Mouse (Mus musculus): ENCODE measurements at regions not wholly inside any gene's neighbourhood (a gene's known extent, or its start where the extent isn't known, plus 50 kb on each side); places are given as distances from the start of the nearest gene placed in this dataset.

DNA sequence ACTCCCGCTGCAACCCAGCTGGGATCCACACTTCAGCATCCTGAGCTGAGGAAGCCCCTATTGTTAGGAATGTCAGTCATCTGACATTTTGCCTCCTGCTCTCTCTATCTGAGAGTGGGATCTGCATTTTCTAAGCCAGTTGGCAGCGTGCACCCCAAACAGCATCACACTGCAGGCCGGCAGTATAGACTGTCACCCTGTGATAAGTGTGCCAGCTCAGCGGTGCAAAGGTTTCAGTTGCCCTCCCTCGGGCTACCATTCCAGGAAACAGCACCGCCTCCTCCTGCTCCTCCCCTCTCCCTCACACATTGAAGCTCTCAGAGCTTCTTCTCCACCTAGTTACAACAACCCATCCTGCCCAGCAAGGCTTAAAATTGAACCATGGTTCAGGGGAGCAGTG is 194.5 kb downstream of the Lmo4 start:
- DNase-seq: no peak

DNA sequence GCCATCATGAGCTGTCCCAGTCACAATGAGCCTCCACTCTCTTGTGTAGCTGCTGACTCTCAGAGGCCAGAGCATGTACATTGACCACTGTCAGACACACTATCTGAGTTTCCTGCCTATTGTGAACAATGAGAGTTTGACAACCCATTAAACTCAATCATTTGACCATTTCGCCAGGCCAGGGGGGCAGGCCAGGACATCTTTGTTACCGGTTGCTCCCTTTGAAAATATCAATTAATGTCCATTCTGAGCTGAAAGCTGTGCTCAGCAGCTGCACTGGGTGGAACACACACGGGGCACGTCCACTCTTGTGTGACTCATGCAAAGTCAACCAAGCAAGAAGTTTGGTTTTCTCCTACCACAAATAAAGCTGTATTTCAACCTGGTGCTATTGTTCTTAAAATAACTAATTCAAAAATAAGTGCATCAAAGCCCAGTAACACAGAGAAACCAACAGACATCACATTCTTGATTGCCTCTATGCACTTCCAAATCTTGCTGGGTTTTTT is 197.9 kb downstream of the Lmo4 start:
- DNase-seq: no peak

DNA sequence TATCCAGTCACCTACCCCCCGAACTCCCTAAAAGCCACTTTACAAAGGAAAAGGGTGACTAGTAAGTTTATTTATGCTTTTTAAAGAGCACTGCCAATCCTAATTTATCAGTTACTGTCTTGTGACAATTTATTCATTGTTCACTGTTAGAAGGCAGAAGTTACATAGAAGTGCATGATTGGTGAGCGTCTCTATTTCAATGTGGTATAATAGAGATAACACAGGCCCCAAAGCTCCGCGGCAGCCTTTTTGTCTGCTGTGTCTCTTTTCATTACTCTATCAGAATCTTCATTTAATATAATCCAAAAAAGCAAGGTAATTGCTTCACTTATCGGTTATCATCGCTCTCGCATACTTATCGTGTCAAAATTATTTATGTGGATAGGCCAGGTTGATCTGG is 207.1 kb downstream of the Lmo4 start:
- no peak for DNase-seq

DNA sequence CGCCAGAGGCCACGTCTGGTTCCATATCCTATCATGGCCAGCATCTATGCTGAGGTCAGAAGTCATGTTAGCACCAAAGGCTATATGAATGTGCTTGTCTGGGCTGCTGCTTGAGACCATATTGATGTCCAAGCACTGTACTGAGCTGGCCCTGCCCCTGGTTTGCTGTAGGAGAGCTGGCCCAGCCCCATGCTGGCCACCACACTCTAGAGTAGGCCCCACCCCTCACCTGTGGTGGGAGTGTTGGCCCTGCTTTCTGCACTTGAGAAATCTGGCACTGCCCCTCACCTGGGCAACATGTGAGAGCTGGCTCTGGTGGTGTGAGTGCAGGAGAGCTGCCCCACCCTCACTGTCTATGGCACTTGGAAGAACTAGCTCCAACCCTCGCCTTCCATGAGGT is 210.0 kb downstream of the Lmo4 start:
- no peak for DNase-seq

DNA sequence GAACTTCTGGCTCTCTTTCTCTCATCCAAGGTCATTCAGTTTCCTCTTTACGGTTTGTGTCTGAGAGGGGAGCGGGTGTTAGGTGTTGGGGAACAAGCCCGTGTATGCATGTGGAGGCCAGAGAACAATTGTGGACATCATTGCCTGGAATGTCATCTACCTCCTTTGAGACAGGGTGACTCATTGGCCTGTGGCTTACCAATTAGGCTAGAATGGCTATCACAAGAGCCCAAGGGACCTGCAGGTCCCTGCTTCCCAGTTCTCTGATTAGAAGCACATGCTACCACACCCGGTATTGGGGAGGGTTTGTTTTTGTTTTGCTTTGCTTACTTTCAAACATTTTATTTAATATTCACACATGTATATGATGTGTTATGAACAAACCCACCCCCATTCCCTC is 216.0 kb downstream of the Lmo4 start:
- DNase-seq: no peak

DNA sequence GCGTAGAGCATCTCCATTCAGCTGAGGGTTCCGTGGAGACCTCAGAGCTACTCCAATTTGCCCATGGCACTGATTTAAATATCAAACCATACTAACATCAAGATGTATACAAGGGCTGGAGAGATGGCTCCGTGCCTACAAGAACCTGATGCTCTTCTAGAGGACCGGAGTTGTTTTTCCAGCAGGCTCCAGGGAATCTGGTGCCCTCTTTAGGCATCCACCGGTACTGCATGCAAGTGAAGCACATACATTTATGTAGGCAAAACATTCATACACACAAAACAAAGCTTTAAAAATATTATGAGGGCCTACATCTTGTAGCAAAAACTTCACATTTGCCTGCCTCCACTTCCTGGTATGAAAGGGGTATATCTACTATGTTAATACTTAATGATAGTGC is 217.0 kb downstream of the Lmo4 start:
- DNase-seq: no peak

DNA sequence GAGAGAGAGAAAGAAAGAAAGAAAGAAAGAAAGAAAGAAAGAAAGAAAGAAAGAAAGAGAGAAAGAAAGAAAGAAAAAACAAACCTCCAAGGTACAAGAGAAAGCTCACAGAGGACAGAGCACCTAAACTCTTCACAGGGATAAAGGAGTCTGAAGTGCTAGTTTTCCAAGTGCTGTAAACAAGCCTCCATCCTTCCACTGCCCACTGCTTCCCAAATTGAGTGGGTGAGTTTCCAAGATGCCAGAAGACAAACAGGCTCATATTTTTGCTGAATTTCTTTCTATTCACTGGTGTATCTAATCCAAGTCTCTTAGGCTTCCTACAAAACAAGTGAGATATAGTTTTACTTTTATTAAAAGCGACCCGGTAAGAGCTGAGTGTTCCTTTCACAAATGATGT is 218.2 kb downstream of the Lmo4 start:
- no peak for DNase-seq

DNA sequence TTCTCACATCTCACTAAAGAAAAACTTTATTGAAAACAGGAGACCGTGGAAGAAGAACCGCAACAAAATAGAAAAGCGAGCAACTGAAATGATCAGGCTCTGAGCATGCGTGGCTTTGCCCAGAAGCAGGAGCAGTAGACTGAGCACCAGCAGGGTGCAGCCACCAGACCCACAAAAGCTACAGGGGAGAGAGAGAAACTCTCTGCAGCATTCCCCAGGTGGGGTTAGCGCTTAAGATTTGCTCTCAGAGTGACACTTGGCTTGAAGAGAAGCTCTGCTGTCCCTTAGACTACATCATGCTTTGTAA is 218.9 kb downstream of the Lmo4 start:
- DNase-seq: no peak

DNA sequence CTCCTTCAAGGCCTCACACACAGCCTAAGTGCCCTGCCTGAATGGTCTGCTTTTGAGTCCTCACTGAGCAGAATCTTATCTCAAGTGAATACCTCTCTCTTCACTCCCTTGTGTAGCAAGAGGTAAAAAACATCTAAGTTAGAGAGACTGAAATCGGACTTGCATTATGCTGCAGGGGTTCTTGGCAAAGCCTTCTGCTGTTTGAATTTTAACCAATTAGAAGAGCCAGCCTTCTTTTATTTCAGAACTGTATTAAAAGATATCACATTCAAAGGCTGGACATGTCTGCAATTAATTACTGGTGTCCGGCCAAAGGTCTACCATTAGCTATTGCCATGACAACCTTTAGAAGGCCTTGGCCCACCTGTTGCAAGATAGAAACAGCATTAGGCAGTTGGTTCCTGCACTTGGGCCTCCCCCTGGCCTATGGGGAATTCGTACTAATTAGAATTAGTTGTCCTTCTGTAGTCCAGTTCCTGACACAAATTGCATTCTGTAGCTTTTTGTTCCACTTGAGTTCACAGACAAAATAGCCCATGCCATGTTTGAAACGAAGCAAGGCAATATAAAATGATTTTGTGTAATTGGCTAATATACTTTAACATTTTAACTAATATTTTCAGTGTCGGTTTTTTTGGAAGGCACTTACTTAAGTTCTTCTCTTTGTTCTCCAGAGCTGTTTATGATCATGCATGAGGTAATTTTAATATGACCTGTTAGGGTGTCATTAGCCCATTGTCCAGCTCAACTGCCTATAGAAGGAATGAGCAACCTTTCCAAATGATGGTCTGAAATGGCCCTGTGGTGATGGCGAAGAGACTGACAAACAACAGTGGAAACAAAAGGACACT is 219.4 kb downstream of the Lmo4 start:
- DNase-seq: no peak

DNA sequence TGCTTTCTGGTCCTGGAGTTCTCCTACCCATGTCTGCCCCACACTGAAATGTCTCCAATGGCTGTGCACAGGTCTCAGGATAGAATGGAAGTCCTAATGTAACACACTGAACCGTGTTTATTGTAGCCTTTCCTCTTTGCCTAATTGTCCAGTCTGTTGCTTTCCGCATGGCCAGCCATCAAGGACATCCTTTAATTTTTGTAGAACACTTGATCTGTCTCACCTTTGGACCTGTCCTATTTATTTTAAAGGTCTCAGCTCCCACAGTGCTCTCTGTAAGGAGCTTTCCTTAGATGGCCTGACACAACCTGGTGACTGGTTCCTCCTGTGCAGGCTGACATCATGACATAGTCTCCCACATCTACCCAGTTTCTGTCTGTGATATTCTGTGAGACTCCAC is 226.3 kb downstream of the Lmo4 start:
- DNase-seq: no peak

DNA sequence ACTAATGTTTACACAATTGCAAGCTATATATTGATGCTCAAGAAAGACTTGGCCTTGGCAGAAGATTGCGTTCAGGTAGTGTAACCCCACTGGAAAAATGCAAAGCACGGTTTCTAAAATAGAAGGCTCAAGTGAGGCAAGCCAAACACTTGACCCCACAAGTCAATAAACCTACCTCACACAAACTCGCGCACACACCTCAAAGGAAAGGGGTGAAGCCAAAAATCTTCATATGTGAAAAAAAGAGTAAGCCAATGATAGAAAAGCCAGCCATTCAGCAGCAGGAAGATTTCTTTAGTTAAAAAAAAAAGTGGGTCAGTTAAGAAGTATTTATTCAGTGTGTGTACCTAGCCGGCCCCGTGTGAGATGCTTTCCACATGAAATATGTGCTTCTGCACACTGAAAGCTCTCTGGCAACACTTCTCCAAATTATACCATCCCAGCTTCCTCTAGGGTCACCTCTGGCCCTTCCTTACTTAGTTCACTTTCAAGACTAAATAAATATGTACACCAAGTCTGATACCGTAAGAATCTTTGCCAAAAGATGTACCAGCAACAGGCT is 227.1 kb downstream of the Lmo4 start:
- no peak for DNase-seq

DNA sequence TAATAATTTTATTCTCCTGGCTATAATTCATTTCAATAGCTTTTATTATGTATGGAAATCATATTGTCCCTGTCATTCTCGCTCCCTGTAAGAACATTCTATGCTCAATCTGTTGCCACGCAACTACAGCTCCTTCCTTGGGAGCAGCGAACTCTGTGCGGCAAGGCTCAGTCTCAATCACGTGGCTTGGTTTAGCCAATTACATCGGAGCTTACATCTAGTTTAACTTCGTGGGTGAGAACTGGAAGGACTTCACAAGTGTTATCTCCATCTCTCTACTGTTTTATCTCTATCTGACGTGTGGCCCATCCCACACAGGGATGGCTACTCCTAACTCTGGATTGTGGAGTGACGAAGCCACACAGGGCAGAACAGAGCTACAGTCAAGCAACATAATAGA is 231.4 kb downstream of the Lmo4 start:
- no peak for DNase-seq

DNA sequence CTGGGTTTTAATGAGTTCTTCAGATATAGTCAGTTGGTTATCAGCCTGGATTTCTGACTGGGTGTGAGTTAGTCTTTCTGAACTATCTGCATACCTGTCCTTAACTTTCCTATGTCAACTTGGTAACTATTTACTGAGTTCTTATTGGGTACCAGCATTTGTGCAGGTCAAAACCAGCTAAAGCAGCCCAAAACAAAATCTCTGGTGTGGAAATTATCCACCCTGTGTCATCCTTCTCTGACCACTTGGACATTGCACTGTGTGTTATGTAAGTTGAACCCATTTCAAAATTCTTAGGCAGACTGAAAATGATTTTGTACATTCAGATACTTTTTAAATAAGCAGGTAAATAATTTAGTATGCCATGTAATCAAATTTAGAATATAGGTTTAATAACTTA is 232.7 kb downstream of the Lmo4 start:
- no peak for DNase-seq

DNA sequence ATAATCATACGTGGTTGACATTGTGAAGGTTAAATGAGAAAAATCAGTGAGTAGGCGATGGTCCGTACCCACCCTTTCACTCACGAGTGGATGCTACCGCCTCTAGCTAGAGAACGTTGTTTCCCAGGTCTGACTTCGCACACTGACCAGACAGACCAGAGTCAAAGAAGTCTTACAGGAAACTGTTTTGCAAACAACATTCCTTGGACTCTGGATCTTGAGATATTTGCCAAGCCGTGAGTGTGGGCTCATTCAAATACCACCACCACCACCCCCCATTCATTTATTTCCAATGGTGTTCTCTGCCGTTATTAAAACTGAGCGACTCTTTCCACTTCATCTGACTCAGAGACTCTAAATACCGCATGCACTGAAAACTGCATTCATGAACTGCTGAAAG is 234.2 kb downstream of the Lmo4 start:
- no peak for DNase-seq

DNA sequence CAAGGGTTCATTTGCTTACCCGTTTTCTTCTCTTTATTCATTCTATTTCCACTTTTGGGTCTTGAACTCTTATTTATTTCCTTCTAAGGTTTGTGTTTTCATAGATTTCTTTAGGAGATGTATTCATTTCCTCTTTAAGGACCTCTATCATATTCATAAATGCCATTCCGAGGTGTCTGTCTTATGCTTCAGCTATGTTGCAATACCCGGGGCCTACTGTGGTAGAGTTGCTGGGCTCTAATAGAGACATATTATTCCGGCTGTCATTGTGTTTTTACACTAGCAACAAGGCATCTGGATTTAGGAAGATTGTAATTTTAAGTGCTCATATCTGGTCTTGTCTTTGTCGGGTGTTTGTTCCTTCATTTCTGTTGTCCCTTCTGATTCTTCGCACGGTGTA is 249.5 kb downstream of the Lmo4 start:
- DNase-seq: no peak

DNA sequence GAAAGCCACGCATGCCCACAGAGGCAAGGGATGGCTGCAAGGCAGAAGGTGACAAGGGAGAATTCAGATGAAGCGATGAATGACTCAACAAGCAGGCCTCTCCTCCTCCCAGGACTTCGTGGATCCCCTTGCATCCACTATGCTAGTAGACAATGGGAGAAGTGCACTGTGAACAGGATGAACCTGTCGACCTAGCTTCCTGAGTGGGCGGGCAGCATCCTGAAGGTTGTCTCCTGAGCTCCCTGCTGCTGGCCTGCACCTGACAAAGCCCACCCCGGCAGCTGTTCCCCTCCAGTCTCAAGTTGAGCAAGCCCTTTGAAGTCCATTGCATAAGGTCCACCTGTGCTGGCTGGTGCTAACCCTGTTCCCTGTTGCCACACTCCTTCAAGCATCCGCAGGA is 250.2 kb downstream of the Lmo4 start:
- DNase-seq: no peak

DNA sequence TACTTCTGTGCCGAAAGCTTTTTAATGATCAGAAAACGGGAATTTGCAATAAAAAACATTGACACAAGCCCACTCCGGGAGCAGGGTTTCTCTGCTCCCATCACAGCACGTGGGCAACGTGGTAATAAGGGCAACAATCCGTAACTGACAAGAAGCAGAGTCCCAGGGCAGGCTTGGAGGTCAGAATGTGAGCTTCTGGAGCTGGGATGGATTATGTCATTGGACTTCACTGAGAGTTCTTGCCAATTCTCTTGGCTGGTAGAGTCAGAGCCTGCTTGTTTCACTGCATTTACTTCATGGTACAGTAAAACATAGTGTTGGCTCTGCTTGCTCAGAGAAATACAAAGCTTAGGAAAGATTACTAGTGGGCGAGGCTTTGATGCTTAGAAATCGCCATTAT is 252.7 kb downstream of the Lmo4 start:
- no peak for DNase-seq

DNA sequence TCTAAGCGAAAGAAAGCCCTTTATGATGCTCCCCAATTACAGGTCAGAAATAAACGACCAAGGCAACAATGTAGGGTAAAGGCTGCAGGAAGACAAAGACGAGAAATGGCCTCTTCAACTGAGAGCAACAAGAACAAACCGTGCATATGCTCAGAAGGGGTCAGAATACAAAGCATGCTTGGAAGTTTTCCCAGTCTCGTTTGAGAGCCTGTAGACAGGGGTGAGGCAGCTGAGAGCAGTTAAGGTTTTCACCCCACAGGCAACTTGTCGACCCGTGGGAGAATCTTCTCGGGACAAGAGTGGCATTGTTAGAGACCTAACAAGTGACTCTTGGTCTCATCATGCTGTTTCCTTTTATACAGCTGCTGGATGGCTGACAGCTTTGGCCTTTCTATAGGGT is 255.4 kb downstream of the Lmo4 start:
- no peak for DNase-seq

DNA sequence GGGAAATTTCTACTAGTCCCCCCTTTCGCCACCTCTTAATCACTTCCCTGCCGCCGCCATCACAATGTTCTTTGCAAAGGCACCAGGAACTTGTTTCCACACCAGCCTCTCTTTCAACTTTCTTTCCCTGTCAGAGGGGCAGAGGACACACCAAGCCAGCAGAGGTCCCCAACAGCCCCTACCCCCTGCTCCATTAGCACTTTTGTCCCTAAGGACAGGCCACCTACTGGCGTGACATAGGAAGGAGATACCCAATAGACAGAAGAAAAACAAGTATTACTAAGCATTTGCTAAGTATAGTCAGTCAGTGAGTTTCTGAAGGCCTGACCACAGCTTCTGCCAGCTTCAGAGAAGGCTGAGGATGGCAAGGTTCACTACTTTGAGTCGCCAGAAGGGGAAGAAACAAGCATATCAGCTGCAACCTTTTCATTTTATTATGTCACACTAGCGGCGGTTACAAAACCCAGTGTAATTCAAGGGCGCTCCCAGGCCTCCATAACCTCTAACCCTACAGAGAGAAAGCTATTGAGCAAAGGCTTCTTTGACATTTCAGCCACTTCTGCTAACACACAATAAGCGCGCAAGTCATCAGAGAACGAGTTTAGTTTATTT is 255.9 kb downstream of the Lmo4 start:
- no peak for DNase-seq

DNA sequence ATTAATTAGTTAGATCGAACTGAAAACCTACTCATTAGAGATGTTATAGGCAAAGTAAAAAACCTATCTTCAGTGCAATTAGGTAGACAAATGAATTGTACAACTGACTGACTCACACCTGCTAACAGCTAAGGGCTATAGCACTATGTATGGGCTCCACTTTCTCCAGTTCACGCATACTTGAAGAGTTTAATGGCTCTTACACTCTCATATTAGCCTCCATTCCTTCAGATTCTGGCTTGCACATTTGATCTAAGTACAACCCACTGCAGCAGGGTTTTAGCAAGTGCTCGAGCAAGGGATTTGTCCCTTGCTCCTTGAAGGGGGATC is 257.1 kb downstream of the Lmo4 start:
- DNase-seq: no peak

DNA sequence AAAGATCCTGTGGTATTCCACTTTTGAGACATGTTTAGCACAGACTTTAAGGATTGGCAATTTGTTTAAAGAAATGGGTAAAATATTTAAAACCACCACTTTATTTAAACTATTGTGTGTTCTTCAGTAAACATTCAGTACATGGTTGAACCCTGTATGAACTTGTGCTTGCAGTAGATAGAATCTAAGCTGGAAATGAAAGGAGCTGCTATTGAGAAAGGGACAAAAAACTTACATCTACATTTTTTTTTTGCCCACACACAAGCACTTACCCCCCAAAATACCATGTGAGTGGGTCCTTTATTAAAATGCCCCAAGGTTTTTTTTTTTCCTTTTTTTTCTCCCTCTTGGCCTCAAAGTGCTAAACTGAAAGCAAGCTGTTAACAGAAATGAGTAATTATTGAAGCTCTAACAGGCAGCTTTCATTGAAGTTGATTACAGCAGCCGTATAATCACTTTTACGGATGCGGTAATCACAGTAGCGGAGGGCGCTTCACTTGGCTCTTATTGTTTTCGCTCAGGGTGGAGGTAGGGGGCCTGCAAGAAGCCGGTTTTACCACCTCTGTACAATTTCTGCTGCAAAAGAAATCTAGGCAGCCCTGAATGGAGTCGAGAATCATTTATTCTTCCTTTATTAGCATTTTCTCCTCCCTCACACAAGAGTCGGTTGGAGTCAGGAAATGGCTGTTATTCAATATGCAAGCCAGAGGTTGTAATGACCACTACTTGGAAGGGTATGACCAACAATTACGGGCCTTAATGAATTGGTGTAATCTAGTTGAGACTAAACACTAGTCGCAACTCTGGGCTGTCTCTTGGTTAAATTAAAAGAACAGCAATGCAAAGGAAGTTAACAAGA is 257.7 kb downstream of the Lmo4 start:
- no peak for DNase-seq

DNA sequence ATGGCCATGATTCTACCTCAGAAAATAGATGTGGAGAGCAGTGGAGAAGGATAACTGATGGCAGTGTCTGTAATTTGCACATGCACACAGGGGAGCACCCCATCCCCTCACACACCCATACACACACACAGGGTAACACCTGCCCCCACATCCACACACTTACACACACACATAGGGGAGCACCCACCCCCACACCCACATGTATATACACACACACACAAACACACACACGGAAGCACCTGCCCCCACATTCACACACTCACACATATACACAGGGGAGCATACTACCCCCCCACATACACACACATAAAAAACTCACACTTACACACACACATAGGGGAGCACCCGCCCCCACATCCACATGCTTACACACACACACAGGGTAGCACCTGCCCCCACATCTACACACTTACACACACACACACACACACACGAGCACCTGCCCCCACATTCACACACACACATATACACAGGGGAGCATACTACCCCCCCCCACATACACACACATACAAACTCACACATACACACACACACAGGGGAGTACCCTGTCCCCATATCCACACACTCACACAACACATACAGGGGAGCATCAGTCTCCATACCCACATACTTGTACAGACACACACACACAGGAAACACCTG is 265.8 kb downstream of the Lmo4 start:
- DNase-seq: no peak

DNA sequence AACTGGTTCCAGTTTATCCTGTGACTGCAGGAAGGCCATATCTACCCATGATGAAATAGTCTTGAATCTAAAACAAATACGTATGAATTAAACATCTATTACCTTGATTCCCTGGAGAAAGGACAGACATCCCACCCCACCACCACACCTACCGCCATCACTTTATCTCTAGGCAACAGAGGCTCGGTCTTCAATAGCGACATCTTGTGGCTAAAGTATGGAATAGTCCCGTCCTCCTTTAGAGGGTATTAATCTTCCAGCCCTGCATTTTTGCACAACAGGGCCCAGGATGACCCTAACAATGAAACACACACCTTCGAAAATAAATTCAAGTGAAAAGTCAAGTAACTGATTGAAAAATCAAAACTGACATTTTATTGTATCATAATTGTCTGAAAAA is 279.7 kb downstream of the Lmo4 start:
- no peak for DNase-seq

All from right cerebral cortex, postnatal 25 days (tissue).